Mouse (Mus musculus) limb, embryonic 11.5 days (tissue): ENCODE results near the gene Mast3. TPM values are rescaled to one million over a fixed set of nuclear protein-coding genes. Genes with fewer than 3 reads are reported as not detected.

ENCODE experiments used
- microRNA-seq: library from miRNA; unstranded; fragments of <30 nt; microRNA quantifications from one replicate; pipeline ENCODE4, GENCODE M21; 2016
- polyA plus RNA-seq: library from polyadenylated mRNA; unstranded; fragments of >200 nt; fragmentation: Nextera tagmentation; extraction: Ambion mirVana; gene quantifications from 2 replicates; pipeline ENCODE4 v1.2.1, GENCODE M21; 2014

Mast3 gene
- polyA plus RNA-seq, 1 experiment from 2014 or later = 14.6 TPM

Small RNA genes within 50 kb of the gene (microRNA-seq; reads per million reads assigned to microRNA genes)
- not detected for gene Mir7240

Other genes with a start within 250 kb of the Mast3 start
- 100 and 114 TPM in 2 replicates for gene Isyna1, start 210.7 kb downstream of the Mast3 start, polyA plus RNA-seq
- 167 and 177 TPM in 2 replicates for gene Ssbp4, start 196.2 kb downstream of the Mast3 start, polyA plus RNA-seq
- gene Lrrc25, start 188.9 kb downstream of the Mast3 start, polyA plus RNA-seq = 0.57 TPM in 2 replicates
- 0.15 TPM in 1 of 2 replicates, not detected in the other for gene Gdf15, start 172.6 kb downstream of the Mast3 start, polyA plus RNA-seq
- 48.9 and 59.4 TPM in 2 replicates for gene Pgpep1, start 144.7 kb downstream of the Mast3 start, polyA plus RNA-seq
- gene Lsm4, start 131.8 kb downstream of the Mast3 start, polyA plus RNA-seq = 356 and 388 TPM in 2 replicates
- gene Jund, start 106.1 kb downstream of the Mast3 start, polyA plus RNA-seq = 104 and 109 TPM in 2 replicates
- gene Iqcn, start 101.6 kb downstream of the Mast3 start, polyA plus RNA-seq = not detected in 2 replicates
- gene Gm3336, start 86.5 kb downstream of the Mast3 start, polyA plus RNA-seq = not detected in 2 replicates
- 0.08 and 0.13 TPM in 2 replicates for gene Pde4c, start 81.3 kb downstream of the Mast3 start, polyA plus RNA-seq
- 11.6 and 12.3 TPM in 2 replicates for gene Rab3a, start 50.4 kb downstream of the Mast3 start, polyA plus RNA-seq
- gene Mpv17l2, start 44.1 kb downstream of the Mast3 start, polyA plus RNA-seq = 23.1 and 23.6 TPM in 2 replicates
- gene Pik3r2, start 28.3 kb downstream of the Mast3 start, polyA plus RNA-seq = 46.9 and 48.3 TPM in 2 replicates
- gene Il12rb1, start 3.4 kb upstream of the Mast3 start, polyA plus RNA-seq = not detected in 2 replicates
- 4.9 and 5.1 TPM in 2 replicates for gene Arrdc2, start 34.7 kb upstream of the Mast3 start, polyA plus RNA-seq
- 3.8 and 3.9 TPM in 2 replicates for gene Kcnn1, start 58.2 kb upstream of the Mast3 start, polyA plus RNA-seq
- gene Ccdc124, start 68.9 kb upstream of the Mast3 start, polyA plus RNA-seq = 154 and 161 TPM in 2 replicates
- gene Slc5a5, start 87.7 kb upstream of the Mast3 start, polyA plus RNA-seq = 0.09 and 0.34 TPM in 2 replicates
- 3,769 and 3,846 TPM in 2 replicates for gene Rpl18a, start 92.4 kb upstream of the Mast3 start, polyA plus RNA-seq
- 42.3 and 44.8 TPM in 2 replicates for gene Map1s, start 100.9 kb upstream of the Mast3 start, polyA plus RNA-seq